Mouse (Mus musculus): ENCODE measurements around the gene Crygf.
"Not testable (repeated sequence)": the region's sequence is repeated elsewhere in the genome, so short reads cannot be mapped to it uniquely, and the experiment has no call there.

Crygf gene

GRCm38 (mm10) chr1:65926294-65926693, at the start of gene Crygf:
Gene Crygf, plus strand, starts transcription at chr1:65926520.
- no peak for DNase-seq (ENCODE audit: low spot score in 2 of 2)

GRCm38 (mm10) chr1:65925361-65926210, 734 bp upstream of the Crygf start:
- DNase-seq (ENCODE audit: low spot score in 2 of 2): no peak

GRCm38 (mm10) chr1:65926696-65927095, 376 bp downstream of the Crygf start:
- DNase-seq (ENCODE audit: low spot score in 2 of 2): not testable (repeated sequence)

- DNase-seq (ENCODE audit: low spot score in 2 of 2): no peak
Measured at GRCm38 (mm10) chr1:65930055-65930454, 3.7 kb downstream of the Crygf start.

GRCm38 (mm10) chr1:65932091-65932812, 5.9 kb downstream of the Crygf start:
- DNase-seq (ENCODE audit: low spot score in 2 of 2): no peak
